Mouse (Mus musculus): ENCODE results near the gene Nsmf. TPM values are rescaled to one million over a fixed set of nuclear protein-coding genes. Genes with fewer than 3 reads are reported as not detected.

Gene Nsmf
- polyA plus RNA-seq, 1 experiment from 2014 or later = 126 TPM

- no peak overlapping the region for H3K4me3 ChIP-seq (replicated peaks; ENCODE audit: low read length)
- peaks cover 12% of the 10 kb centered on the region; the same call in 1 of the 2 replicates for H3K4me1 ChIP-seq (replicated peaks; ENCODE audit: control insufficient read depth, insufficient read depth, low read length)
- H3K9me3 ChIP-seq (ENCODE audit: control insufficient read depth, low read length) = no peaks in the 10 kb centered on the region
- H3K9ac ChIP-seq = no peak overlapping the region
- ATAC-seq (ENCODE audit: low FRiP score) (no peak), DNase-seq (ENCODE audit: low spot score) (no peak)
- H3K36me3 ChIP-seq (replicated peaks; ENCODE audit: control insufficient read depth, insufficient read depth) = no peaks in the 10 kb centered on the region
- no peak overlapping the region for H3K27ac ChIP-seq
- 75% methylated on average over 3 of the region's 3 CpGs for WGBS
- peaks cover 5% of the 10 kb centered on the region for H3K27me3 ChIP-seq (ENCODE audit: control insufficient read depth, insufficient read depth, low read length)
- no peak overlapping the region for H3K4me2 ChIP-seq (replicated peaks)
These were observed 44.0 kb downstream of the Nsmf start for GRCm38 (mm10) chr2:25098005-25098615.

GRCm38 (mm10) chr2:25098956-25099355 lies 44.8 kb downstream of the Nsmf start:
- ATAC-seq (ENCODE audit: low FRiP score) = peak; percentile 66; the same call in 1 of the 2 replicates
- no peak overlapping the region for H3K4me3 ChIP-seq (replicated peaks; ENCODE audit: low read length)
- no peak overlapping the region for H3K4me2 ChIP-seq (replicated peaks)
- H3K27ac ChIP-seq = no peak overlapping the region; the same call in 1 of the 2 replicates
- 33% methylated on average over 5 of the region's 5 CpGs for WGBS
- DNase-seq (ENCODE audit: low spot score) = peak; percentile 57
- no peaks in the 10 kb centered on the region for H3K9me3 ChIP-seq (ENCODE audit: control insufficient read depth, low read length)
- no peaks in the 10 kb centered on the region for H3K36me3 ChIP-seq (replicated peaks; ENCODE audit: control insufficient read depth, insufficient read depth)
- H3K9ac ChIP-seq = no peak overlapping the region
- H3K4me1 ChIP-seq (replicated peaks; ENCODE audit: control insufficient read depth, insufficient read depth, low read length) = peaks cover 12% of the 10 kb centered on the region; the same call in 1 of the 2 replicates
- H3K27me3 ChIP-seq (ENCODE audit: control insufficient read depth, insufficient read depth, low read length) = peaks cover 3% of the 10 kb centered on the region

- no peak for DNase-seq (ENCODE audit: low spot score)
- peaks cover 12% of the 10 kb centered on the region; the same call in 1 of the 2 replicates for H3K4me1 ChIP-seq (replicated peaks; ENCODE audit: control insufficient read depth, insufficient read depth, low read length)
- no peaks in the 10 kb centered on the region for H3K9me3 ChIP-seq (ENCODE audit: control insufficient read depth, low read length)
- 37% methylated on average over 3 of the region's 3 CpGs for WGBS
- no peak overlapping the region for H3K9ac ChIP-seq
- H3K36me3 ChIP-seq (replicated peaks; ENCODE audit: control insufficient read depth, insufficient read depth) = no peaks in the 10 kb centered on the region
- H3K27ac ChIP-seq = no peak overlapping the region; the same call in 1 of the 2 replicates
- no peak overlapping the region for H3K4me3 ChIP-seq (replicated peaks; ENCODE audit: low read length)
- no peak for ATAC-seq (ENCODE audit: low FRiP score)
- no peaks in the 10 kb centered on the region for H3K27me3 ChIP-seq (ENCODE audit: control insufficient read depth, insufficient read depth, low read length)
- no peak overlapping the region for H3K4me2 ChIP-seq (replicated peaks)
These were observed 45.5 kb downstream of the Nsmf start for GRCm38 (mm10) chr2:25099703-25100102.

- 87% methylated on average over 2 of the region's 2 CpGs for WGBS
- no peaks in the 10 kb centered on the region for H3K9me3 ChIP-seq (ENCODE audit: control insufficient read depth, low read length)
- ATAC-seq (ENCODE audit: low FRiP score) = no peak
- no peaks in the 10 kb centered on the region for H3K36me3 ChIP-seq (replicated peaks; ENCODE audit: control insufficient read depth, insufficient read depth)
- H3K4me2 ChIP-seq (replicated peaks) = no peak overlapping the region
- H3K27me3 ChIP-seq (ENCODE audit: control insufficient read depth, insufficient read depth, low read length) = no peaks in the 10 kb centered on the region
- H3K4me3 ChIP-seq (replicated peaks; ENCODE audit: low read length) = no peak overlapping the region
- peaks cover 11% of the 10 kb centered on the region; the same call in 1 of the 2 replicates for H3K4me1 ChIP-seq (replicated peaks; ENCODE audit: control insufficient read depth, insufficient read depth, low read length)
- no peak for DNase-seq (ENCODE audit: low spot score)
- H3K9ac ChIP-seq = no peak overlapping the region
- no peak overlapping the region for H3K27ac ChIP-seq
These were observed 50.0 kb downstream of the Nsmf start for GRCm38 (mm10) chr2:25104122-25104521.

- DNase-seq (ENCODE audit: low spot score) = no peak
- H3K4me2 ChIP-seq (replicated peaks) = no peak overlapping the region
These were observed 51.9 kb downstream of the Nsmf start for GRCm38 (mm10) chr2:25106045-25106444.

GRCm38 (mm10) chr2:25109487-25109886 lies 55.3 kb downstream of the Nsmf start:
- Histone ChIP-seq H3K9ac (no peak overlapping the region), H3K9me3 (ENCODE audit: control insufficient read depth, low read length) (no peaks in the 10 kb centered on the region), H3K36me3 (replicated peaks; ENCODE audit: control insufficient read depth, insufficient read depth) (no peaks in the 10 kb centered on the region), H3K4me3 (replicated peaks; ENCODE audit: low read length) (no peak overlapping the region), H3K27ac (no peak overlapping the region), H3K4me1 (replicated peaks; ENCODE audit: control insufficient read depth, insufficient read depth, low read length) (0 out of 2 replicates have a peak, but pooled peaks cover 2% of the 10 kb centered on the region), H3K4me2 (replicated peaks) (no peak overlapping the region), H3K27me3 (ENCODE audit: control insufficient read depth, insufficient read depth, low read length) (no peaks in the 10 kb centered on the region)
- DNase-seq (ENCODE audit: low spot score) = no peak
- no peak for ATAC-seq (ENCODE audit: low FRiP score)

More at GRCm38 (mm10) chr2:25106045-25106444, 51.9 kb downstream of the Nsmf start:
- 95% methylated on average over 3 of the region's 3 CpGs for WGBS
- Histone ChIP-seq H3K36me3 (replicated peaks; ENCODE audit: control insufficient read depth, insufficient read depth) (no peaks in the 10 kb centered on the region), H3K4me3 (replicated peaks; ENCODE audit: low read length) (no peak overlapping the region), H3K9me3 (ENCODE audit: control insufficient read depth, low read length) (no peaks in the 10 kb centered on the region), H3K27ac (no peak overlapping the region), H3K27me3 (ENCODE audit: control insufficient read depth, insufficient read depth, low read length) (no peaks in the 10 kb centered on the region), H3K9ac (no peak overlapping the region), H3K4me1 (replicated peaks; ENCODE audit: control insufficient read depth, insufficient read depth, low read length) (no peaks in the 10 kb centered on the region)
- no peak for ATAC-seq (ENCODE audit: low FRiP score)

GRCm38 (mm10) chr2:25110505-25111183 lies 56.5 kb downstream of the Nsmf start:
- H3K4me2 ChIP-seq (replicated peaks) = no peak overlapping the region
- no peak for DNase-seq (ENCODE audit: low spot score)
- H3K9me3 ChIP-seq (ENCODE audit: control insufficient read depth, low read length) = no peaks in the 10 kb centered on the region
- H3K27ac ChIP-seq = no peak overlapping the region
- H3K36me3 ChIP-seq (replicated peaks; ENCODE audit: control insufficient read depth, insufficient read depth) = no peaks in the 10 kb centered on the region
- no peak for ATAC-seq (ENCODE audit: low FRiP score)
- H3K4me1 ChIP-seq (replicated peaks; ENCODE audit: control insufficient read depth, insufficient read depth, low read length) = 0 out of 2 replicates have a peak, but pooled peaks cover 2% of the 10 kb centered on the region
- no peaks in the 10 kb centered on the region for H3K27me3 ChIP-seq (ENCODE audit: control insufficient read depth, insufficient read depth, low read length)
- no peak overlapping the region for H3K9ac ChIP-seq
- H3K4me3 ChIP-seq (replicated peaks; ENCODE audit: low read length) = no peak overlapping the region

GRCm38 (mm10) chr2:25111184-25111791 lies 57.1 kb downstream of the Nsmf start:
- H3K27ac ChIP-seq = no peak overlapping the region
- no peaks in the 10 kb centered on the region for H3K36me3 ChIP-seq (replicated peaks; ENCODE audit: control insufficient read depth, insufficient read depth)
- H3K4me1 ChIP-seq (replicated peaks; ENCODE audit: control insufficient read depth, insufficient read depth, low read length) = 0 out of 2 replicates have a peak, but pooled peaks cover 2% of the 10 kb centered on the region
- no peak overlapping the region for H3K4me2 ChIP-seq (replicated peaks)
- H3K9ac ChIP-seq = no peak overlapping the region
- 44% methylated on average over 9 of the region's 9 CpGs for WGBS
- H3K4me3 ChIP-seq (replicated peaks; ENCODE audit: low read length) = no peak overlapping the region
- no peak for ATAC-seq (ENCODE audit: low FRiP score)
- no peaks in the 10 kb centered on the region for H3K27me3 ChIP-seq (ENCODE audit: control insufficient read depth, insufficient read depth, low read length)
- H3K9me3 ChIP-seq (ENCODE audit: control insufficient read depth, low read length) = no peaks in the 10 kb centered on the region
- no peak for DNase-seq (ENCODE audit: low spot score)
